Mouse (Mus musculus) bone marrow macrophage, adult 2 months (primary cell): ENCODE results near the gene Oas1h.

Experiments
- CTCF ChIP-seq: IDR thresholded peaks from 2 replicates; pipeline ENCODE4 v1.5.1; 2012; ENCODE audit warnings: low read depth, mild to moderate bottlenecking, low read length, moderate library complexity
- POLR2A ChIP-seq: IDR thresholded peaks from 2 replicates; pipeline ENCODE4 v1.6.1; 2012; ENCODE audit warnings: mild to moderate bottlenecking, low read depth, low read length, borderline replicate concordance

DNA sequence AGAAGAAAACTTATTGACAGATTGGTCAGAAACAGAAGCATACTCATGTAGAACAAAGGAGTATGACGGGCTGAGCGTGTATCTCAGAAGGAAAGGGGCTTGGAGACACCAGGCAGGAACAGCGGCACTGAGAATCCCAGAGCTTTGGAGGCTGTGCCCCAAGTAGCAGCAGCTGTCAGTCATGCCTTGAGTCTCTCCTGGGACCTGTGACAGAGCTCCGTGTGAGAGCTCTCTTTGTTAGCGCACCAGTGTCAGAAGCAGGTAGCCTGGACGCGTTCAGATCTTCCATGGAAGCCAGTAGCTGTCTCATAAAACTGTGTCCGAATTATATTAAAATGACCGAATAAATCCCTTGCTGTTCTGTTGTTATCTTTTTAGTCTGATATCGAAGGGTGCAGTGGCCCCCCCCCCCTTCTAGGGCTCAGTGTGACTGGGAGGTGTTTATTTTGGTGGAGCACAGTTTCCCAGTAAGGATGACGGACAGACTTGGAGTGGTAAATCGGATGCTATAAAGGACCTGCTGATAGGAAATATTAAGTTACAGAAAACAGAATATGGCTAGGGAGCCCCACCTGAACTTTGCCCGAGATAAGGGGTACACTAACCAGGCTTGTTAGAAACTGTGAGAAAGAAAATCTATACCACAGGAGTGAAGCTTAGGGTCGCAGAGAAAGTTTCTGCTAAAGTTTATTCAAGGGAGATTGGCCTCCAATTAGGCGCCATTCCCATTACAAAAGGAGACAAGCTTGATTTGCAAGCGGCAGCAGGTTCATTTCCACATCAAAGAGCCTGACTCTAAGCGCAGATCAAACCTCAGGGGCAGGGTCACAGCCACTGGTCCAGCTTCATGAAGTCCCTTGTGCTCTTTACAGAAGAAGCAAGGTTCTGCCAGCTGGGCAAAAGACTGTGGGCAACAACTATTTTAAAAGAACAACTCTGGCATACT, 27.6 kb upstream of the Oas1h start:
- TF ChIP-seq CTCF (no peak), POLR2A (no peak)
